Mouse (Mus musculus) MEL (cell line): ENCODE results near the gene H2-Ab1. TPM values are rescaled to one million over a fixed set of nuclear protein-coding genes. Genes with fewer than 3 reads are reported as not detected.
A peak's percentile ranks its signal among the peaks of the same experiment; 100 is the strongest.

ENCODE experiments used
- DNase-seq: peaks from one replicate; pipeline ENCODE4 v3.0.0; 2011; ENCODE audit warnings: low read depth, low spot score
- H3K27ac ChIP-seq: 2 replicates; pipeline ENCODE4 v1.5.1; 2012; ENCODE audit warnings: low read depth, mild to moderate bottlenecking, control low read depth, low read length, moderate library complexity; ENCODE audit not compliant: control insufficient read depth
- H3K27me3 ChIP-seq, 2 experiments: fragments of 150-350 bp in 1 of 2; sonication (generic) in 1 of 2; 2 replicates each; pipeline ENCODE4 v1.6.1; 2012; ENCODE audit warnings: low read length in 2 of 2, mild to moderate bottlenecking in 2 of 2, improper control_type of control experiment in 1 of 2, moderate library complexity in 1 of 2; ENCODE audit not compliant: insufficient read depth in 2 of 2, control insufficient read depth in 1 of 2
- H3K36me3 ChIP-seq, 2 experiments: 2 replicates each; pipeline ENCODE4 v1.6.1; 2012 to 2014; ENCODE audit warnings: low read length in 2 of 2, improper control_type of control experiment in 1 of 2, inconsistent platforms in 1 of 2, mild to moderate bottlenecking in 1 of 2; ENCODE audit not compliant: insufficient read depth in 2 of 2, control insufficient read depth in 1 of 2
- H3K4me1 ChIP-seq, 2 experiments: fragments of 150-350 bp in 1 of 2; sonication (generic) in 1 of 2; 2 replicates each; pipeline ENCODE4 v1.6.1; 2012; ENCODE audit warnings: low read length in 2 of 2, improper control_type of control experiment in 1 of 2, mild to moderate bottlenecking in 1 of 2; ENCODE audit not compliant: insufficient read depth in 2 of 2, control insufficient read depth in 1 of 2
- H3K4me3 ChIP-seq, 2 experiments: fragments of 150-350 bp in 1 of 2; sonication (generic) in 1 of 2; 2 replicates each; pipeline ENCODE4 v1.5.1; 2012; ENCODE audit warnings: low read depth in 2 of 2, low read length in 2 of 2, mild to moderate bottlenecking in 2 of 2, moderate library complexity in 2 of 2, control low read depth in 1 of 2, improper control_type of control experiment in 1 of 2; ENCODE audit not compliant: control insufficient read depth in 1 of 2, insufficient read depth in 1 of 2
- H3K79me2 ChIP-seq: 2 replicates; pipeline ENCODE4 v1.6.1; 2012; ENCODE audit warnings: mild to moderate bottlenecking, low read length, moderate library complexity; ENCODE audit not compliant: control insufficient read depth, poor library complexity, insufficient read depth
- H3K9ac ChIP-seq: 2 replicates; pipeline ENCODE4 v1.6.1; 2012; ENCODE audit warnings: low read depth, mild to moderate bottlenecking, control low read depth, low read length, moderate library complexity; ENCODE audit not compliant: control insufficient read depth, poor library complexity, severe bottlenecking
- H3K9me3 ChIP-seq: fragments of 150-350 bp; sonication (generic); replicated peaks from 2 replicates; pipeline ENCODE4 v1.6.1; 2012; ENCODE audit warnings: mild to moderate bottlenecking, low read length, improper control_type of control experiment, moderate library complexity; ENCODE audit not compliant: insufficient read depth
- BHLHE40 ChIP-seq: IDR thresholded peaks from 2 replicates; pipeline ENCODE4 v1.6.1; 2012; ENCODE audit warnings: low read depth, mild to moderate bottlenecking, inconsistent platforms, low read length, improper control_type of control experiment, borderline replicate concordance
- CHD1 ChIP-seq: IDR thresholded peaks from 2 replicates; pipeline ENCODE4 v1.6.1; 2012; ENCODE audit warnings: low read depth, mild to moderate bottlenecking, inconsistent platforms, low read length, improper control_type of control experiment
- CHD2 ChIP-seq: IDR thresholded peaks from 2 replicates; pipeline ENCODE4 v1.6.1; 2011; ENCODE audit warnings: low read length, improper control_type of control experiment
- CTCF ChIP-seq, 3 experiments: IDR thresholded peaks in 2 of 3; conservative IDR thresholded peaks in 1 of 3; 2 replicates each; pipeline ENCODE4 v1.5.1; 2011 to 2012; ENCODE audit warnings: low read length in 3 of 3, low read depth in 2 of 3, mild to moderate bottlenecking in 2 of 3, improper control_type of control experiment in 1 of 3, inconsistent platforms in 1 of 3, mixed read lengths in 1 of 3, moderate library complexity in 1 of 3; ENCODE audit not compliant: control insufficient read depth in 1 of 3, insufficient read depth in 1 of 3, poor library complexity in 1 of 3, severe bottlenecking in 1 of 3
- E2F4 ChIP-seq: IDR thresholded peaks from 2 replicates; pipeline ENCODE4 v1.6.1; 2011; ENCODE audit warnings: low read depth, low read length, improper control_type of control experiment, borderline replicate concordance
- ELF1 ChIP-seq: IDR thresholded peaks from 2 replicates; pipeline ENCODE4 v1.6.1; 2014; ENCODE audit warnings: low read depth, mild to moderate bottlenecking, inconsistent platforms, low read length, improper control_type of control experiment, moderate library complexity
- EP300 ChIP-seq, 2 experiments: IDR thresholded peaks; 2 replicates each; pipeline ENCODE4 v1.6.1; 2011; ENCODE audit warnings: improper control_type of control experiment in 2 of 2, low read length in 2 of 2, low read depth in 1 of 2, mild to moderate bottlenecking in 1 of 2
- ETS1 ChIP-seq: IDR thresholded peaks from 2 replicates; pipeline ENCODE4 v1.6.1; 2012; ENCODE audit warnings: low read depth, mild to moderate bottlenecking, inconsistent platforms, low read length, improper control_type of control experiment, moderate library complexity
- GABPA ChIP-seq: IDR thresholded peaks from 2 replicates; pipeline ENCODE4 v1.6.1; 2012; ENCODE audit warnings: low read depth, mild to moderate bottlenecking, inconsistent platforms, low read length, improper control_type of control experiment, moderate library complexity
- GATA1 ChIP-seq: IDR thresholded peaks from 2 replicates; pipeline ENCODE4 v1.6.1; 2011; ENCODE audit warnings: low read depth, low read length, improper control_type of control experiment
- HCFC1 ChIP-seq: IDR thresholded peaks from 2 replicates; pipeline ENCODE4 v1.6.1; 2012; ENCODE audit warnings: low read depth, mild to moderate bottlenecking, inconsistent platforms, low read length, improper control_type of control experiment, moderate library complexity
- JUND ChIP-seq: IDR thresholded peaks from 2 replicates; pipeline ENCODE4 v1.6.1; 2011; ENCODE audit warnings: low read depth, mild to moderate bottlenecking, improper control_type of control experiment, low read length
- MAFK ChIP-seq: IDR thresholded peaks from 2 replicates; pipeline ENCODE4 v1.6.1; 2011; ENCODE audit warnings: low read depth, mild to moderate bottlenecking, low read length, improper control_type of control experiment, borderline replicate concordance
- MAZ ChIP-seq: IDR thresholded peaks from 2 replicates; pipeline ENCODE4 v1.6.1; 2012; ENCODE audit warnings: low read depth, mild to moderate bottlenecking, inconsistent platforms, low read length, improper control_type of control experiment
- MEF2A ChIP-seq: IDR thresholded peaks from 2 replicates; pipeline ENCODE4 v1.6.1; 2014; ENCODE audit warnings: low read depth, mild to moderate bottlenecking, inconsistent platforms, low read length, improper control_type of control experiment; ENCODE audit not compliant: poor library complexity, insufficient replicate concordance, severe bottlenecking; ENCODE audit errors: extremely low read depth
- MXI1 ChIP-seq: IDR thresholded peaks from 2 replicates; pipeline ENCODE4 v1.6.1; 2011; ENCODE audit warnings: mild to moderate bottlenecking, low read depth, low read length, improper control_type of control experiment
- MYB ChIP-seq: IDR thresholded peaks from 2 replicates; pipeline ENCODE4 v1.6.1; 2011; ENCODE audit warnings: mild to moderate bottlenecking, low read depth, low read length, improper control_type of control experiment
- MYC ChIP-seq: IDR thresholded peaks from 2 replicates; pipeline ENCODE4 v1.6.1; 2011; ENCODE audit warnings: low read depth, mild to moderate bottlenecking, low read length, improper control_type of control experiment, moderate library complexity
- NELFE ChIP-seq: IDR thresholded peaks from 2 replicates; pipeline ENCODE4 v1.6.1; 2011; ENCODE audit warnings: low read depth, low read length, improper control_type of control experiment
- NRF1 ChIP-seq: IDR thresholded peaks from 2 replicates; pipeline ENCODE4 v1.6.1; 2014; ENCODE audit warnings: low read depth, mild to moderate bottlenecking, inconsistent platforms, low read length, improper control_type of control experiment, moderate library complexity; ENCODE audit not compliant: poor library complexity, insufficient read depth, severe bottlenecking
- POLR2A ChIP-seq, 2 experiments: IDR thresholded peaks; 2 replicates each; pipeline ENCODE4 v1.6.1; 2011 to 2012; ENCODE audit warnings: low read length in 2 of 2, mild to moderate bottlenecking in 2 of 2, control low read depth in 1 of 2, improper control_type of control experiment in 1 of 2, low read depth in 1 of 2, moderate library complexity in 1 of 2; ENCODE audit not compliant: control insufficient read depth in 1 of 2, insufficient read depth in 1 of 2, poor library complexity in 1 of 2
- POLR2AphosphoS5 ChIP-seq: IDR thresholded peaks from 2 replicates; pipeline ENCODE4 v1.6.1; 2012; ENCODE audit warnings: low read depth, borderline replicate concordance, mild to moderate bottlenecking, inconsistent platforms, low read length, moderate library complexity, mixed read lengths
- RAD21 ChIP-seq: IDR thresholded peaks from 2 replicates; pipeline ENCODE4 v1.6.1; 2011; ENCODE audit warnings: mild to moderate bottlenecking, low read depth, low read length, improper control_type of control experiment
- RCOR1 ChIP-seq: IDR thresholded peaks from 2 replicates; pipeline ENCODE4 v1.6.1; 2012; ENCODE audit warnings: low read depth, mild to moderate bottlenecking, inconsistent platforms, low read length, improper control_type of control experiment
- SIN3A ChIP-seq: IDR thresholded peaks from 2 replicates; pipeline ENCODE4 v1.6.1; 2012; ENCODE audit warnings: low read length, improper control_type of control experiment, inconsistent platforms
- SMC3 ChIP-seq: IDR thresholded peaks from 2 replicates; pipeline ENCODE4 v1.6.1; 2011; ENCODE audit warnings: low read depth, low read length, improper control_type of control experiment
- TAL1 ChIP-seq: IDR thresholded peaks from 2 replicates; pipeline ENCODE4 v1.6.1; 2012; ENCODE audit warnings: mild to moderate bottlenecking, inconsistent platforms, low read length, moderate library complexity, mixed read lengths
- TBP ChIP-seq: IDR thresholded peaks from 2 replicates; pipeline ENCODE4 v1.8.0; 2011; ENCODE audit warnings: low read depth, low read length, improper control_type of control experiment
- TCF12 ChIP-seq: IDR thresholded peaks from 2 replicates; pipeline ENCODE4 v1.6.1; 2014; ENCODE audit warnings: low read depth, mild to moderate bottlenecking, inconsistent platforms, low read length, improper control_type of control experiment, moderate library complexity
- UBTF ChIP-seq: IDR thresholded peaks from 2 replicates; pipeline ENCODE4 v1.6.1; 2012; ENCODE audit warnings: low read depth, mild to moderate bottlenecking, inconsistent platforms, low read length, improper control_type of control experiment, moderate library complexity, borderline replicate concordance; ENCODE audit not compliant: insufficient read depth
- USF1 ChIP-seq: IDR thresholded peaks from 2 replicates; pipeline ENCODE4 v1.6.1; 2014; ENCODE audit warnings: low read depth, mild to moderate bottlenecking, inconsistent platforms, low read length, improper control_type of control experiment, moderate library complexity
- USF2 ChIP-seq, 2 experiments: IDR thresholded peaks; 2 replicates each; pipeline ENCODE4 v1.6.1; 2011 to 2012; ENCODE audit warnings: improper control_type of control experiment in 2 of 2, low read length in 2 of 2, borderline replicate concordance in 1 of 2, inconsistent platforms in 1 of 2, low read depth in 1 of 2, mild to moderate bottlenecking in 1 of 2; ENCODE audit not compliant: insufficient read depth in 1 of 2
- ZC3H11A ChIP-seq: IDR thresholded peaks from 2 replicates; pipeline ENCODE4 v1.6.1; 2012; ENCODE audit warnings: low read depth, mild to moderate bottlenecking, inconsistent platforms, low read length, improper control_type of control experiment
- ZKSCAN1 ChIP-seq: IDR thresholded peaks from 2 replicates; pipeline ENCODE4 v1.6.1; 2012; ENCODE audit warnings: low read depth, mild to moderate bottlenecking, inconsistent platforms, low read length, improper control_type of control experiment, moderate library complexity
- ZMIZ1 ChIP-seq: IDR thresholded peaks from 2 replicates; pipeline ENCODE4 v1.6.1; 2012; ENCODE audit warnings: low read depth, mild to moderate bottlenecking, inconsistent platforms, low read length, improper control_type of control experiment, moderate library complexity
- ZNF384 ChIP-seq: IDR thresholded peaks from 2 replicates; pipeline ENCODE4 v1.6.1; 2012; ENCODE audit warnings: low read depth, mild to moderate bottlenecking, inconsistent platforms, low read length, improper control_type of control experiment
- polyA plus RNA-seq, 2 experiments: library from polyadenylated mRNA; stranded (reverse) in 1 of 2; unstranded in 1 of 2; fragments of >175 nt in 1 of 2; fragments of >200 nt in 1 of 2; gene quantifications; 2 replicates each; pipeline versions ENCODE4 v1.2.1 to v1.2.4; 2012; ENCODE audit warnings: low replicate concordance in 2 of 2, low read depth in 1 of 2; ENCODE audit not compliant: insufficient read length in 2 of 2, insufficient read depth in 1 of 2, missing spikeins in 1 of 2
- total RNA-seq: library from RNA; depleted of rRNA; stranded (reverse); fragments of 300-350 nt; gene quantifications from 2 replicates; pipeline ENCODE4 v1.2.3, GENCODE M21; 2012

Gene H2-Ab1
- total and polyA plus RNA-seq, 3 experiments, result not detected

- Histone ChIP-seq H3K36me3 (peaks cover 0 to 4% of the 10 kb centered on the region in 2 experiments; a peak in 2 of 4 replicates), H3K27me3 (no peaks in the 10 kb centered on the region), H3K4me3 (peak overlapping the region in 1 of 2 experiments; percentile 42; a peak in 2 of 4 replicates), H3K9ac (peak overlapping the region; percentile 77), H3K27ac (peak overlapping the region; percentile 47; the same call in 1 of the 2 replicates), H3K9me3 (no peaks in the 10 kb centered on the region), H3K4me1 (peaks cover 0 to 2% of the 10 kb centered on the region in 2 experiments; a peak in 1 of 4 replicates), H3K79me2 (no peaks in the 10 kb centered on the region)
- peak; percentile 92 for DNase-seq
- TF ChIP-seq UBTF (no peak), POLR2A (IDR thresholded peaks at IDR 0.05; ENCODE audit: control insufficient read depth in 1 of 2, insufficient read depth in 1 of 2, low read depth in 1 of 2, low read length in 2 of 2, poor library complexity in 1 of 2) (peak in 1 of 2 experiments; percentile 38; a peak in 1 of 4 replicates), BHLHE40 (no peak), ZNF384 (peak; percentile 41; the same call in 1 of the 2 replicates), NELFE (no peak), POLR2AphosphoS5 (no peak), USF1 (no peak), HCFC1 (peak; percentile 56; the same call in 1 of the 2 replicates), ZC3H11A (peak; percentile 94), MYC (peak; percentile 62; the same call in 1 of the 2 replicates), CHD2 (no peak), SMC3 (peak; percentile 98), ETS1 (0 out of 2 replicates have a peak, but pooled peaks have one; percentile 11), GATA1 (no peak), TCF12 (0 out of 2 replicates have a peak, but pooled peaks have one; percentile 38), JUND (no peak), TAL1 (no peak), EP300 (IDR thresholded peaks at IDR 0.05; ENCODE audit: low read depth in 1 of 2, low read length in 2 of 2) (no peak), RCOR1 (no peak), GABPA (no peak), MXI1 (0 out of 2 replicates have a peak, but pooled peaks have one; percentile 48), ZKSCAN1 (no peak), MAZ (peak; percentile 62; the same call in 1 of the 2 replicates), ZMIZ1 (no peak), SIN3A (peak; percentile 70), CHD1 (no peak), MEF2A (no peak), MAFK (no peak), RAD21 (peak; percentile 96), ELF1 (peak; percentile 49; the same call in 1 of the 2 replicates), CTCF (IDR thresholded peaks at IDR 0.05 in 2 of 3, conservative IDR thresholded peaks at IDR 0.05 in 1 of 3; ENCODE audit: control insufficient read depth in 1 of 3, insufficient read depth in 1 of 3, low read depth in 2 of 3, low read length in 3 of 3, poor library complexity in 1 of 3, severe bottlenecking in 1 of 3) (peak; percentile 77 to 96 (median 93)), MYB (no peak), E2F4 (no peak), USF2 (IDR thresholded peaks at IDR 0.05; ENCODE audit: borderline replicate concordance in 1 of 2, insufficient read depth in 1 of 2, low read depth in 1 of 2, low read length in 2 of 2) (no peak), TBP (0 out of 2 replicates have a peak, but pooled peaks have one; percentile 30), NRF1 (peak; percentile 53; the same call in 1 of the 2 replicates)
These were observed 22.6 kb upstream of the H2-Ab1 start for GRCm38 (mm10) chr17:34234926-34235325.
